Mouse (Mus musculus) lung, adult 2 months (tissue): ENCODE results near the gene Cyp2s1.

Experiments
- CTCF ChIP-seq: fragments of 200-500 bp; IDR thresholded peaks from 2 replicates; pipeline ENCODE4 v1.5.1; 2011; ENCODE audit warnings: mild to moderate bottlenecking, low read length, control low read depth; ENCODE audit not compliant: insufficient read depth
- POLR2A ChIP-seq: fragments of 200-500 bp; IDR thresholded peaks from 2 replicates; pipeline ENCODE4 v1.6.1; 2011; ENCODE audit warnings: low read depth, mild to moderate bottlenecking, control low read depth, low read length, borderline replicate concordance; ENCODE audit errors: extremely low read depth

DNA sequence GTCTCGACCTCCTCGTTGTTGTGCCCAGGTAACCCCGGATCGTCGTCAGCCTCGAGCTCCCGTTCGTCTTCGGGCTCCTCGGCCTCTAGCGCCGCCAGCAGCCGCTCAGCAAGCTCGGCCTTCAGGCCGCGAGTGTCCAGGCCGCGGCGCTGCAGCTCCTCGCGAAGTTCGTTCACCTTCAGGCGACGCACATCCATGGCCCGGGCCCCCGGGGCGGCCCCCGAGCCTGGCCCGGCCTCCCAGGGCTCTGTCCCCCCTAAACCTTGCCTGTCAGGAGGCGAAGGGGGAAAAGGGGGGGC lies 62.3 kb downstream of the Cyp2s1 start:
- TF ChIP-seq POLR2A, result peak; percentile 24; the same call in 1 of the 2 replicates
- no peak for TF ChIP-seq CTCF
